Mouse (Mus musculus): Measurements from ENCODE around the gene Smgc. TPM values are rescaled to one million over a fixed set of nuclear protein-coding genes. Genes with fewer than 3 reads are reported as not detected.
"Not testable (repeated sequence)": the region's sequence is repeated elsewhere in the genome, so short reads cannot be mapped to it uniquely, and the experiment has no call there.

The Smgc gene
- 0.33 TPM in 1 of 2 replicates, not detected in the other for polyA plus RNA-seq (2014; fragmentation: Nextera tagmentation; extraction: Ambion mirVana)

- 86% methylated on average over 7 of the region's 7 CpGs for WGBS
- Histone ChIP-seq H3K27ac (ENCODE audit: low read length) (no peak within 1 kb of the TSS), H3K9me3 (ENCODE audit: control insufficient read depth, low read depth, low read length) (no peaks in the 10 kb centered on the region), H3K4me1 (ENCODE audit: control insufficient read depth, insufficient read depth, low read length) (no peaks in the 10 kb centered on the region), H3K36me3 (ENCODE audit: control insufficient read depth, insufficient read depth, low read length) (no peaks in the 10 kb centered on the region), H3K27me3 (ENCODE audit: control insufficient read depth, insufficient read depth, low read length) (no peaks in the 10 kb centered on the region), H3K4me3 (ENCODE audit: low read depth, low read length) (no peak within 1 kb of the TSS), H3K9ac (replicated peaks; ENCODE audit: low read depth, low read length) (no peak within 1 kb of the TSS), H3K4me2 (replicated peaks; ENCODE audit: low read depth, low read length) (no peak within 1 kb of the TSS)
- no peak for ATAC-seq (ENCODE audit: insufficient number of reproducible peaks, insufficient read depth, low FRiP score, low read depth)
Observed at GRCm38 (mm10) chr15:91837965-91838364, at the start of gene Smgc. Gene Smgc, plus strand, starts transcription at chr15:91838265.

GRCm38 (mm10) chr15:91788338-91788737 lies 49.7 kb upstream of the Smgc start:
- Histone ChIP-seq H3K27ac (ENCODE audit: low read length) (no peak overlapping the region), H3K4me1 (ENCODE audit: control insufficient read depth, insufficient read depth, low read length) (no peaks in the 10 kb centered on the region), H3K4me2 (replicated peaks; ENCODE audit: low read depth, low read length) (no peak overlapping the region), H3K36me3 (ENCODE audit: control insufficient read depth, insufficient read depth, low read length) (no peaks in the 10 kb centered on the region), H3K4me3 (ENCODE audit: low read depth, low read length) (no peak overlapping the region), H3K9me3 (ENCODE audit: control insufficient read depth, low read depth, low read length) (no peaks in the 10 kb centered on the region), H3K9ac (replicated peaks; ENCODE audit: low read depth, low read length) (no peak overlapping the region), H3K27me3 (ENCODE audit: control insufficient read depth, insufficient read depth, low read length) (no peaks in the 10 kb centered on the region)
- ATAC-seq (ENCODE audit: insufficient number of reproducible peaks, insufficient read depth, low FRiP score, low read depth), result no peak
- WGBS, result 91% methylated on average over 11 of the region's 11 CpGs

- WGBS, result 86% methylated on average over 4 of the region's 4 CpGs
- H3K4me2 ChIP-seq (replicated peaks; ENCODE audit: low read depth, low read length), result no peak overlapping the region
- H3K36me3 ChIP-seq (ENCODE audit: control insufficient read depth, insufficient read depth, low read length), result no peaks in the 10 kb centered on the region
- no peak overlapping the region for H3K4me3 ChIP-seq (ENCODE audit: low read depth, low read length)
- H3K27ac ChIP-seq (ENCODE audit: low read length), result no peak overlapping the region
- no peaks in the 10 kb centered on the region for H3K27me3 ChIP-seq (ENCODE audit: control insufficient read depth, insufficient read depth, low read length)
- no peaks in the 10 kb centered on the region for H3K9me3 ChIP-seq (ENCODE audit: control insufficient read depth, low read depth, low read length)
- no peak for ATAC-seq (ENCODE audit: insufficient number of reproducible peaks, insufficient read depth, low FRiP score, low read depth)
- no peak overlapping the region for H3K9ac ChIP-seq (replicated peaks; ENCODE audit: low read depth, low read length)
- H3K4me1 ChIP-seq (ENCODE audit: control insufficient read depth, insufficient read depth, low read length), result no peaks in the 10 kb centered on the region
Observed at GRCm38 (mm10) chr15:91806463-91806862, 31.6 kb upstream of the Smgc start.

- Histone ChIP-seq H3K27me3 (ENCODE audit: control insufficient read depth, insufficient read depth, low read length) (no peaks in the 10 kb centered on the region), H3K36me3 (ENCODE audit: control insufficient read depth, insufficient read depth, low read length) (no peaks in the 10 kb centered on the region), H3K9me3 (ENCODE audit: control insufficient read depth, low read depth, low read length) (no peaks in the 10 kb centered on the region), H3K4me1 (ENCODE audit: control insufficient read depth, insufficient read depth, low read length) (no peaks in the 10 kb centered on the region), H3K4me3 (ENCODE audit: low read depth, low read length) (no peak overlapping the region), H3K27ac (ENCODE audit: low read length) (no peak overlapping the region), H3K9ac (replicated peaks; ENCODE audit: low read depth, low read length) (no peak overlapping the region), H3K4me2 (replicated peaks; ENCODE audit: low read depth, low read length) (no peak overlapping the region)
- WGBS, result 67% methylated on average over 6 of the region's 6 CpGs
- no peak for ATAC-seq (ENCODE audit: insufficient number of reproducible peaks, insufficient read depth, low FRiP score, low read depth)
Observed at GRCm38 (mm10) chr15:91835319-91835718, 2.7 kb upstream of the Smgc start.

- H3K9me3 ChIP-seq (ENCODE audit: control insufficient read depth, low read depth, low read length); ATAC-seq (ENCODE audit: insufficient number of reproducible peaks, insufficient read depth, low FRiP score, low read depth); H3K27me3 ChIP-seq (ENCODE audit: control insufficient read depth, insufficient read depth, low read length); H3K9ac ChIP-seq (replicated peaks; ENCODE audit: low read depth, low read length); H3K4me2 ChIP-seq (replicated peaks; ENCODE audit: low read depth, low read length); H3K27ac ChIP-seq (ENCODE audit: low read length); H3K4me1 ChIP-seq (ENCODE audit: control insufficient read depth, insufficient read depth, low read length); H3K4me3 ChIP-seq (ENCODE audit: low read depth, low read length); H3K36me3 ChIP-seq (ENCODE audit: control insufficient read depth, insufficient read depth, low read length): not testable (repeated sequence)
- 31% methylated on average over 5 of the region's 5 CpGs for WGBS
Observed at GRCm38 (mm10) chr15:91864130-91864529, 26.1 kb downstream of the Smgc start.

- no peak for ATAC-seq (ENCODE audit: insufficient number of reproducible peaks, insufficient read depth, low FRiP score, low read depth)
- Histone ChIP-seq H3K27me3 (ENCODE audit: control insufficient read depth, insufficient read depth, low read length) (no peaks in the 10 kb centered on the region), H3K36me3 (ENCODE audit: control insufficient read depth, insufficient read depth, low read length) (no peaks in the 10 kb centered on the region), H3K4me3 (ENCODE audit: low read depth, low read length) (no peak overlapping the region), H3K9me3 (ENCODE audit: control insufficient read depth, low read depth, low read length) (no peaks in the 10 kb centered on the region), H3K9ac (replicated peaks; ENCODE audit: low read depth, low read length) (no peak overlapping the region), H3K4me1 (ENCODE audit: control insufficient read depth, insufficient read depth, low read length) (no peaks in the 10 kb centered on the region), H3K27ac (ENCODE audit: low read length) (no peak overlapping the region), H3K4me2 (replicated peaks; ENCODE audit: low read depth, low read length) (no peak overlapping the region)
- 67% methylated on average over 6 of the region's 6 CpGs for WGBS
Observed at GRCm38 (mm10) chr15:91900245-91900644, 62.2 kb downstream of the Smgc start.

- not testable (repeated sequence) for H3K4me2 ChIP-seq (replicated peaks; ENCODE audit: low read depth, low read length); H3K4me3 ChIP-seq (ENCODE audit: low read depth, low read length); H3K4me1 ChIP-seq (ENCODE audit: control insufficient read depth, insufficient read depth, low read length); H3K27ac ChIP-seq (ENCODE audit: low read length); H3K27me3 ChIP-seq (ENCODE audit: control insufficient read depth, insufficient read depth, low read length); H3K36me3 ChIP-seq (ENCODE audit: control insufficient read depth, insufficient read depth, low read length); H3K9me3 ChIP-seq (ENCODE audit: control insufficient read depth, low read depth, low read length); H3K9ac ChIP-seq (replicated peaks; ENCODE audit: low read depth, low read length); ATAC-seq (ENCODE audit: insufficient number of reproducible peaks, insufficient read depth, low FRiP score, low read depth)
- no CpG with 5 or more reads among the region's 11 CpGs for WGBS
Observed at GRCm38 (mm10) chr15:91907046-91907445, 69.0 kb downstream of the Smgc start.

Other genes with a start within 250 kb of the Smgc start
- gene Lrrk2, start 165.1 kb upstream of the Smgc start, polyA plus RNA-seq (2014; fragmentation: Nextera tagmentation; extraction: Ambion mirVana), result 6.3 and 6.5 TPM in 2 replicates
- gene Cntn1, start 212.9 kb downstream of the Smgc start, polyA plus RNA-seq (2014; fragmentation: Nextera tagmentation; extraction: Ambion mirVana), result 2.9 and 3.5 TPM in 2 replicates

Measured in stomach, embryonic 14.5 days (tissue).